Mouse (Mus musculus): Measurements from ENCODE around the gene V1rd19. TPM values are rescaled to one million over a fixed set of nuclear protein-coding genes. Genes with fewer than 3 reads are reported as not detected.
"Not testable (repeated sequence)": the region's sequence is repeated elsewhere in the genome, so short reads cannot be mapped to it uniquely, and the experiment has no call there.

V1rd19 gene
- not detected for total RNA-seq (2021)
- not detected in 2 replicates for polyA plus RNA-seq (2012; rRNA removed)
- long read RNA-seq, result 0 reads

GRCm38 (mm10) chr7:24001391-24001790 is at the start of gene V1rd19:
Gene V1rd19 (plus strand): TSS chr7:24001691.
- H3K4me1 ChIP-seq (ENCODE audit: control insufficient read depth, insufficient read depth, low read length), result no peaks in the 10 kb centered on the region
- no peak within 1 kb of the TSS for H3K9ac ChIP-seq (ENCODE audit: low read depth, low read length)
- WGBS, result 43% methylated on average over 2 of the region's 2 CpGs
- no peak for DNase-seq
- intact Hi-C loops (cut with DNase I), result no loop called here
- no peaks in the 10 kb centered on the region for H3K36me3 ChIP-seq (ENCODE audit: control insufficient read depth, insufficient read depth, low read length)
- H3K4me3 ChIP-seq, result no peak within 1 kb of the TSS
- no peaks in the 10 kb centered on the region for H3K27me3 ChIP-seq (ENCODE audit: control insufficient read depth, insufficient read depth, low read length)
- TF ChIP-seq CTCF (IDR thresholded peaks at IDR 0.05) (no peak), EP300 (IDR thresholded peaks at IDR 0.05; ENCODE audit: insufficient read depth, low read depth, low read length) (no peak), POLR2A (IDR thresholded peaks at IDR 0.05; ENCODE audit: insufficient read depth, low read depth, low read length) (no peak)
- no peak within 1 kb of the TSS for H3K27ac ChIP-seq
- no peaks in the 10 kb centered on the region for H3K79me2 ChIP-seq (replicated peaks; ENCODE audit: control insufficient read depth, insufficient read depth, low read length)

GRCm38 (mm10) chr7:23968044-23968443 is 33.4 kb upstream of the V1rd19 start:
- peak; percentile 66 for TF ChIP-seq CTCF (IDR thresholded peaks at IDR 0.05)
- H3K9ac ChIP-seq (ENCODE audit: low read depth, low read length); H3K4me3 ChIP-seq; H3K27ac ChIP-seq; H3K36me3 ChIP-seq (ENCODE audit: control insufficient read depth, insufficient read depth, low read length); H3K27me3 ChIP-seq (ENCODE audit: control insufficient read depth, insufficient read depth, low read length); intact Hi-C loops (cut with DNase I); DNase-seq; H3K79me2 ChIP-seq (replicated peaks; ENCODE audit: control insufficient read depth, insufficient read depth, low read length); H3K4me1 ChIP-seq (ENCODE audit: control insufficient read depth, insufficient read depth, low read length): not testable (repeated sequence)
- WGBS, result 37% methylated on average over 3 of the region's 3 CpGs

- H3K79me2 ChIP-seq (replicated peaks; ENCODE audit: control insufficient read depth, insufficient read depth, low read length); H3K36me3 ChIP-seq (ENCODE audit: control insufficient read depth, insufficient read depth, low read length); DNase-seq; H3K27me3 ChIP-seq (ENCODE audit: control insufficient read depth, insufficient read depth, low read length); H3K4me1 ChIP-seq (ENCODE audit: control insufficient read depth, insufficient read depth, low read length); H3K27ac ChIP-seq; H3K9ac ChIP-seq (ENCODE audit: low read depth, low read length); H3K4me3 ChIP-seq: not testable (repeated sequence)
- WGBS, result 73% methylated on average over 9 of the region's 9 CpGs
- intact Hi-C loops (cut with DNase I), result loop anchor here (5.0 kb wide), 1 partner anchor 323 kb away; no protein-coding TSS in a partner anchor
These were observed 27.2 kb upstream of the V1rd19 start, which contains the start of gene Vmn1r181 for GRCm38 (mm10) chr7:23974315-23974714. Gene Vmn1r181 (plus strand): TSS chr7:23974615.

GRCm38 (mm10) chr7:24052660-24053304 is 51.3 kb downstream of the V1rd19 start, which contains the start of gene Vmn1r183:
Gene Vmn1r183 (plus strand): TSS chr7:24053254.
- intact Hi-C loops (cut with DNase I), result no loop called here
- no peak for DNase-seq
- 68% methylated on average over 4 of the region's 4 CpGs for WGBS
- Histone ChIP-seq H3K36me3 (ENCODE audit: control insufficient read depth, insufficient read depth, low read length) (no peaks in the 10 kb centered on the region), H3K9ac (ENCODE audit: low read depth, low read length) (no peak within 1 kb of the TSS), H3K4me3 (no peak within 1 kb of the TSS), H3K4me1 (ENCODE audit: control insufficient read depth, insufficient read depth, low read length) (no peaks in the 10 kb centered on the region), H3K79me2 (replicated peaks; ENCODE audit: control insufficient read depth, insufficient read depth, low read length) (no peaks in the 10 kb centered on the region), H3K27me3 (ENCODE audit: control insufficient read depth, insufficient read depth, low read length) (no peaks in the 10 kb centered on the region), H3K27ac (no peak within 1 kb of the TSS)
- no peak for TF ChIP-seq EP300 (IDR thresholded peaks at IDR 0.05; ENCODE audit: insufficient read depth, low read depth, low read length)
- no peak for TF ChIP-seq POLR2A (IDR thresholded peaks at IDR 0.05; ENCODE audit: insufficient read depth, low read depth, low read length)

Other genes with a start within 250 kb of the V1rd19 start
- not detected for gene Vmn1r174, start 249.4 kb upstream of the V1rd19 start, total RNA-seq (2021)
- not detected in 2 replicates for gene Vmn1r174, start 249.4 kb upstream of the V1rd19 start, polyA plus RNA-seq (2012; rRNA removed)
- not detected for gene Vmn1r175, start 191.0 kb upstream of the V1rd19 start, total RNA-seq (2021)
- not detected in 2 replicates for gene Vmn1r175, start 191.0 kb upstream of the V1rd19 start, polyA plus RNA-seq (2012; rRNA removed)
- not detected for gene Vmn1r176, start 164.3 kb upstream of the V1rd19 start, total RNA-seq (2021)
- not detected in 2 replicates for gene Vmn1r176, start 164.3 kb upstream of the V1rd19 start, polyA plus RNA-seq (2012; rRNA removed)
- gene Vmn1r177, start 135.2 kb upstream of the V1rd19 start, total RNA-seq (2021), result not detected
- not detected in 2 replicates for gene Vmn1r177, start 135.2 kb upstream of the V1rd19 start, polyA plus RNA-seq (2012; rRNA removed)
- gene Vmn1r178, start 109.7 kb upstream of the V1rd19 start, total RNA-seq (2021), result not detected
- not detected in 2 replicates for gene Vmn1r178, start 109.7 kb upstream of the V1rd19 start, polyA plus RNA-seq (2012; rRNA removed)
- not detected for gene Vmn1r179, start 74.7 kb upstream of the V1rd19 start, total RNA-seq (2021)
- gene Vmn1r179, start 74.7 kb upstream of the V1rd19 start, polyA plus RNA-seq (2012; rRNA removed), result not detected in 2 replicates
- not detected for gene Vmn1r180, start 51.1 kb upstream of the V1rd19 start, total RNA-seq (2021)
- not detected in 2 replicates for gene Vmn1r180, start 51.1 kb upstream of the V1rd19 start, polyA plus RNA-seq (2012; rRNA removed)
- not detected for gene Vmn1r181, start 27.1 kb upstream of the V1rd19 start, total RNA-seq (2021)
- not detected in 2 replicates for gene Vmn1r181, start 27.1 kb upstream of the V1rd19 start, polyA plus RNA-seq (2012; rRNA removed)
- gene Vmn1r183, start 51.6 kb downstream of the V1rd19 start, total RNA-seq (2021), result not detected
- not detected in 2 replicates for gene Vmn1r183, start 51.6 kb downstream of the V1rd19 start, polyA plus RNA-seq (2012; rRNA removed)
- gene Zfp180, start 80.2 kb downstream of the V1rd19 start, total RNA-seq (2021), result 10 to 100 TPM; 16.7 to 16.8 TPM
- 7.7 and 11.3 TPM in 2 replicates for gene Zfp180, start 80.2 kb downstream of the V1rd19 start, polyA plus RNA-seq (2012; rRNA removed)
- gene Zfp112, start 110.6 kb downstream of the V1rd19 start, total RNA-seq (2021), result 1 to 10 TPM; 3.1 to 3.2 TPM
- 1.8 and 3.5 TPM in 2 replicates for gene Zfp112, start 110.6 kb downstream of the V1rd19 start, polyA plus RNA-seq (2012; rRNA removed)
- 1 to 10 TPM; 4.2 to 5.4 TPM for gene Zfp235, start 132.5 kb downstream of the V1rd19 start, total RNA-seq (2021)
- gene Zfp235, start 132.5 kb downstream of the V1rd19 start, polyA plus RNA-seq (2012; rRNA removed), result 3.1 and 5.5 TPM in 2 replicates
- under 1 TPM; 0.16 TPM for gene Zfp114, start 173.4 kb downstream of the V1rd19 start, total RNA-seq (2021)
- gene Zfp114, start 173.4 kb downstream of the V1rd19 start, polyA plus RNA-seq (2012; rRNA removed), result 0.06 and 0.10 TPM in 2 replicates
- gene Zfp111, start 209.8 kb downstream of the V1rd19 start, total RNA-seq (2021), result 1 to 10 TPM; 3.2 to 3.6 TPM
- gene Zfp111, start 209.8 kb downstream of the V1rd19 start, polyA plus RNA-seq (2012; rRNA removed), result 1.1 and 1.6 TPM in 2 replicates
- gene Zfp109, start 235.9 kb downstream of the V1rd19 start, total RNA-seq (2021), result 1 to 10 TPM; 1.8 to 2.1 TPM
- 0.80 and 1.5 TPM in 2 replicates for gene Zfp109, start 235.9 kb downstream of the V1rd19 start, polyA plus RNA-seq (2012; rRNA removed)

Measured in heart, adult 2 months (tissue).